In the genomic region with DNA sequence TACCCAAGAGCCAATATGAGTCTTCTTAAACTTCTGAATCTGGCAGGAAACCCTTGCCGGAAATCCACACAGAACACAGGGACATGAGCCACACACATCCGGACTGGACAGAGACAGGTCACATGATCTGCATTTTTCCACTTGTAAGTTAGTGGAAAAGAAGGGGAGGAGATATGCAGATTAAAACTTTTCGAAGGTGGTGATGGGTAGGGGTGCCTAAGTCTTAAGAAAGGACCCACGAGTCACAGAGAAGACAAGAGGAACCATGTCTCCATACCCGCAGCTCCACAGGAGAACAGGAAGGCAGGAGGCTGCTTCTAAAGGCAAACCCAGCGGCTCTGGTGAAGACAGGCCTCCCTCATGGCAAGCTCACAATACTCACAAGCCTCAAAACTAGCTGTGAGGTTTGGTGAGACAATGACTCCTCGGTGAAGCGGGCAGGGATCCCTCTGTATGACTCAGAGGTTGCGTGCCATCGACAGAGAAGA, we compare ENCODE assay signal across 1 mouse cellular context.
A peak's percentile ranks its signal among the peaks of the same experiment; 100 is the strongest.
TF ChIP-seq lines count a peak whose summit lies in the region.

No protein-coding gene starts in this region.

TF ChIP-seq in MEL, 35 proteins besides CTCF, POLR2A, EP300 and RAD21 (continued from another document):
- peak; percentile 32; the same call in 1 of the 2 replicates for TF ChIP-seq ZMIZ1 (IDR thresholded peaks at IDR 0.05; ENCODE audit: low read depth, low read length)
